Mouse (Mus musculus): ENCODE results near the gene Fat2. TPM values are rescaled to one million over a fixed set of nuclear protein-coding genes. Genes with fewer than 3 reads are reported as not detected.

Gene Fat2
- total RNA-seq, 2 experiments from 2014 or later = not detected

GRCm38 (mm10) chr11:55334063-55334462, 2.3 kb downstream of the Fat2 start:
- ATAC-seq (ENCODE audit: poor library complexity, severe bottlenecking) = no peak

DNA sequence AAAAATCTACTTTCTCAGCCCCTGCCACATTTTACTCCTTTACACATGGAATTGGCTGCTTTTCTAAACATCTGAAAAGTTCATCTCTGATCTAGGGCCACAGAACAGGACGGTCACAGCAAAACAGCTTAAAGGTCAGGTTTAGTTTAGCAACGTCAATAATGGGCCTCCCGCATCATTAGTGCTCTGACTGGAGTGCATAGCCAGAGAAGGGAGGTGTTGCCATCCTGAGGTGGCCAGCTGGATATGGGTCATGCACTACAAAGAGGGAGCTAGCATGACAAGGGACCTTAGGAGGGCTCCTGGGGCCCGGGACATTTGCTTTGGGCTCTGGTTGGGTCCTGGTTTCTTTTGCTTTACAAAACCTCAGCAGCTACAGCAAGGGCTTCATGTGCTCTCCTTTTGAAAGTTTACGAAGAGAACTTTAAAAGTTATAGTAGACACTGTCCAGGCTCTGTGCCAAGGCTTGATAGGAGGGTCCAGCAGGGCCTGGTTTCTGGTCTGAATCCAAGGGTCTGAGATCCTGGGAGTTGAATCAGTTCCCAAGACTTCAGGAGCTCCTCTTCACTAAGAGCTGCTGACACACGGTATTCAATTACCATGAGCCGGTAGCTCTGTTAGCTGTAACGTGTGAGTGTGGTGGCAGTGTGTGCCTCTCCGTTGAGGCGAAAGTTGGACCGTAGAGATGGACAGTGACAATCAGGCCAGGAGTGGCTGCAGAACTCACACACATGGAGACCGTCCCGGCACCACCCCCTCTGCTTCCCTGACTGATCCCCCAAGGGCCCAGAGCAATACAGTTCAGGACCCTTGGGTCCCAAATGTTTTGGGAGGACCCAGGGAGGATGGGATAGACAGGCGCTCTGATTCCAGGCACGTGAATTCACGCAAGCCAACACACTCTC, 6.2 kb downstream of the Fat2 start:
- ATAC-seq (ENCODE audit: poor library complexity, severe bottlenecking) = no peak

GRCm38 (mm10) chr11:55327558-55328409, 8.6 kb downstream of the Fat2 start:
- no peak for ATAC-seq (ENCODE audit: poor library complexity, severe bottlenecking)

GRCm38 (mm10) chr11:55327111-55327510, 9.3 kb downstream of the Fat2 start:
- no peak for ATAC-seq (ENCODE audit: poor library complexity, severe bottlenecking)

GRCm38 (mm10) chr11:55326211-55326610, 10.2 kb downstream of the Fat2 start:
- no peak for ATAC-seq (ENCODE audit: poor library complexity, severe bottlenecking)

DNA sequence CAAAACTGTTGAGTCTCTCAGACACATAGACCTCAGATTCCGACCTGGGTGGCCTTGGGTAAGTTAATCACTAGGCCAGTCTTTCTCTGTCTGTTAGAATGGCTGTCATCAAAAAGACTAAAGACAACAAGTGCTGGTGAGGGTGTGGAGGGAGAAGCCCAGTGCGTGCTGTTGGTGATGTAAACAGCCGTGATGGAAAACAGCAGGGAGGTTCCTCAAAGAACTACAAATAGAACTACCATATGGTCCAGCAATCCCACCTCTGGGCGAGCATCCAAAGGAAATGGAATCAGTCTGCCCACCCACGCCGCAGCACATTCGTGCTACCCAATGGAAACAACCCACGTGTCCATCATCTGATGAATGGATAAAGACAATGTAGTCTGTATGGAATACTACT, 12.5 kb downstream of the Fat2 start:
- ATAC-seq (ENCODE audit: poor library complexity, severe bottlenecking) = no peak

- ATAC-seq (ENCODE audit: poor library complexity, severe bottlenecking) = no peak
Measured at GRCm38 (mm10) chr11:55320990-55321389, 15.4 kb downstream of the Fat2 start.

DNA sequence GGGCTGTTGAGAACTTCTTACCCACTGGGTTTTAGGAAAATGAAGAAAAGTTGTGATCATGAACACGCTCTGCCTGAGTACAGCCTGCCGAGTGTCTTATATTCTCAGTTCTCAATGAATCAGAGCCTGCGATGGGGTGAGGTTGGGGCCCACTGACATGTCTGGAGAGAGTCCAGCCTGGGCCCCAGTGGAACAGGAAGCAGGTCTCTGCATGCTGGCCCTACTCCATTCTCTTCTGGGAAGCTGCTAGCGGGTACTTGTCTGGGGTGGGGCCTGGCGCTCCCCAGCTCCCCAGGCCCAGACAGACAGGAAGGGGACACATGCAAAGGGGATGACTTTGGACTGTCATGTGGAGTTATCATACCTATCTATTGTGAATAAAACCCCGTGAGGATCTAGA, 20.4 kb downstream of the Fat2 start:
- no peak for ATAC-seq (ENCODE audit: poor library complexity, severe bottlenecking)

GRCm38 (mm10) chr11:55314704-55315047, 21.7 kb downstream of the Fat2 start:
- no peak for ATAC-seq (ENCODE audit: poor library complexity, severe bottlenecking)

DNA sequence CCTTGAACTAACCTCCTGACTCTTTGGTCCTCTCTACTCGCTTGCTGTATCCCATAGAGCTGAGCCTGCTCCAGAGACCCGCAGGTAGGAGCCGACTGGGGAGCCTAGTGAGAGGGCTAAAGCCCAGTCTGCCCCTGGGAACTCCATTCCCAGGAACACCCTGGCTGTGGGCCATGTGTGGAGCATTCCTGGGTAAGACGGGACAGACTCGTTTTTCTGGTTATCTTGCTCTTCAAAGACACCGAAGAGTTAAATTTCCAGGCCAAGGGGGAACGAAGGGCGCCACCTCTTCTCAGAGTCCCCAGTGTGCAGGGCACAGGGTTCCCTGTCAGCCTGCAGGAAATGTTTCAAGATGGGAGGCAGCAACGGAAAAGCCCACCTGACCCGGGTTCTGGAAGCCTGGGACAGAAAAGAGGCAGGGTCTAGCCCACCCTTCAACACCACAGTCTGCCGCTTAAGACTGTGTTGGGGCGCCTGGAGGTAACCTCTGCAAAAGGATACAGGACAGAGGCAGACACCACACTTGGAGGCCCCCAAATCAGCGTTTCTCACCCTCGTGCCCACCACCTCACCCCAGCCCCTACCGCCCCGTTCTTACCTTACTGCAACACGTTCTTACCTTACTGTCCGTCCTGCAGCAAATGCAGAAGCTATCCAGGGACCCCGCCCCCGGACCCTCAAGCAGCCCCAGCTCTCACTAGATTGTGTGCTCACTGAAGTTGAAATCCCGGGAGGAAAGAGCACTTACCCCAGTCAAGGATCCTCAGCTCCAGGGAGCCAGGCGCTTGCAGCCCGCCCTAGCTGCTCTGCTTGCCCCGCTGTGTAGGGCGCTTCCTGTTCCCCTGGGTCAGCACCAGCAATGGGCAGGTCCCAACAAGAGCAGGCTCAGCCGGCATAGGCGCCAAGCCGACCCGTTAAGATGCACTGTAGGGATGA, 22.3 kb downstream of the Fat2 start:
- ATAC-seq (ENCODE audit: poor library complexity, severe bottlenecking) = no peak

DNA sequence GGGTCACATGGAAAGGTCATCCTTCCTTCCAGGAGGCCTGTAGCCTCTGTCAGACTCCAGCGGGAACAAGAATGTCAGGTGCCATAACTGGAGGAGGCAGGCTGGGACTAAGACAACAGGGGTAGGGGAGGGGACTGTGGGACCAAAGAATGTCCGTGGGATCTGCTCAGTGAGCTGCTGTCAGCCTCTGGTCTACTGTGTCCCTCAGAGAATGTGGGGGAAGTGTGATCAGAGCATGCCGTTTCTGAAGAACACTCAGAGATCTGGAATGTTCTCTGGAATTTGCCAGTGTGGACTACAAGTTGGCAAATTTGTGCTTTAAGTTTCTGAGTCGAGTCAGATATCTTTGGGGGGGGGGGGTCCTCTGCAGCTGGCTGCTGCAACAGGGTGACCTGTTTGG, 34.0 kb downstream of the Fat2 start:
- ATAC-seq (ENCODE audit: poor library complexity, severe bottlenecking) = no peak

DNA sequence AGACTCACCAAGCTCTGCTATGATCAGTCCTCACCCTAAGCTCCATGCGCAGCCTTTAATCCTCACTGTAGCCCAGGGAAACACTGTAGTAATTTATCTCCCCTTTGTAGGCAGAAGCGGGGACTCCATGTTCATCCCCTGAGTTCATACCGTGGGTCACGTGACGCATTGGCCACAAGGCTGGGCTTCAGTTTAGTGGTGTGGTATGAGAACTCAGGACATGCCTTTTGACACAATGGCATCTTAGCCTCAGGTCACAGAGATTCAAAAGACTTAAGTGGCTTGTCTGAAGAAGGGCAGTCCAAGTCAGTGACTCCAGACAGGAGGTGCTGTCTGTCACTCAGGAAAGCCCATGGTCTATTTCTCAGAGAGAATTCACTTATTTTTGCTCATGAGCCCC, 43.2 kb downstream of the Fat2 start:
- ATAC-seq (ENCODE audit: poor library complexity, severe bottlenecking) = no peak

GRCm38 (mm10) chr11:55291901-55292300, 44.5 kb downstream of the Fat2 start:
- ATAC-seq (ENCODE audit: poor library complexity, severe bottlenecking) = no peak

- no peak for ATAC-seq (ENCODE audit: poor library complexity, severe bottlenecking)
Measured at GRCm38 (mm10) chr11:55289851-55290391, 46.4 kb downstream of the Fat2 start.

DNA sequence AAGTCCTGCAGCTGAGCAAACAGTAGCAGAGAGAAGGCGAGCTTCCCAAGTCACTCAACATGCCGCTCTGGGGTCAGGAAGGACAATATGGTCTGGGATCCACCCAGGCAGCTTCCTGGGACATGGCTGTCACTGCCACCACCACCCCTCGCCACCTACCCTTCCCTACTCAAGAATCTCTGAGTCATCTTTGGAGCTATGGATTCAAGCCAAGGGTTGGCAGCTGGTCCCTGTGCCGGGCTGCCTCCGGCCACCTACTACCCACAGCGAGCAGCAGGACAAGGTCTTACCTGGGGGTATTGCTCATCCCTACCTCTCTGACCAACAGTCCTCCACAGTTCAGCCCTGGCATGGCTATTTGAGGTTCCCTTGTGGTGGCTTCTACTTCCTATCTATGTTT, 61.6 kb downstream of the Fat2 start:
- no peak for ATAC-seq (ENCODE audit: poor library complexity, severe bottlenecking)

DNA sequence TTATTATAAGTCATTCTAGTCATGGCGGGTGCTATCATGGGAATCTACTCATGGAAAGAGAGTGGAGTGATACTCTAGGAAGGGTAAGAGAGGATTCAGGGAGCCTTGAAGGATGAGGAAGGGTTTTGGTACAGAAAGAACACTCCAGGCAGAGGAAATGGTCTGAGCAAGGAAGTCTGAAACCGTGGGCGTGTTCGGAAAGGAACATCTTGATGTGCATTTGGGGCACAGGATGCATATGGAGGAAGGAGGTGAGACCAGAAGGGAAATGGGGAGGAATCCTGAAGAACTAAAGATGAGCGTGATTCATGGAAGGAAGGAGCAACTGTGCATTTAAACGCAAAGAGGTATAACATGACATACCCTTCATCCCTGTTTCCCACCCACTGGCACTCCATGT, 67.8 kb downstream of the Fat2 start:
- ATAC-seq (ENCODE audit: poor library complexity, severe bottlenecking) = no peak

GRCm38 (mm10) chr11:55265647-55266046, 70.7 kb downstream of the Fat2 start:
- ATAC-seq (ENCODE audit: poor library complexity, severe bottlenecking) = no peak

- ATAC-seq (ENCODE audit: poor library complexity, severe bottlenecking) = no peak
Measured at GRCm38 (mm10) chr11:55264318-55264717, 72.0 kb downstream of the Fat2 start.

GRCm38 (mm10) chr11:55262000-55262399, 74.4 kb downstream of the Fat2 start:
- ATAC-seq (ENCODE audit: poor library complexity, severe bottlenecking) = no peak

DNA sequence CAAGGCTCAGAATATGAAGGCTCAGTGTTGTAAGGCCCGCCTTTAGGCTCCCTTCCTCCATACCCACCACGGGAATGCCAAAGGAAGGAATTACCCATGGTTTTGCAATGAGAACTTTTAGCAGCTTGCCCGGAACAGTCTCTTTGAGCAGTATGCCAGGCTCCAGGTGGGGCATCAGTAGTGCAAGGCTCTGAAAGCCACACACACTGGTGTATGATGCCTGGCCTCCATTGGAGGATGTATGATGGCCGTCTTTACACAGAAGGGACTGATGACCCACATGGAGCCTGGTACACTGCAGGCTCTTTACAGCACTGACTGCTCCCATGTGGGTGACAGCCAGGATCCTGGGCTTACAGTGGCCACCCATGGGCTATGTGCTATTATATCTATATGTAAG, 75.3 kb downstream of the Fat2 start:
- ATAC-seq (ENCODE audit: poor library complexity, severe bottlenecking) = no peak

DNA sequence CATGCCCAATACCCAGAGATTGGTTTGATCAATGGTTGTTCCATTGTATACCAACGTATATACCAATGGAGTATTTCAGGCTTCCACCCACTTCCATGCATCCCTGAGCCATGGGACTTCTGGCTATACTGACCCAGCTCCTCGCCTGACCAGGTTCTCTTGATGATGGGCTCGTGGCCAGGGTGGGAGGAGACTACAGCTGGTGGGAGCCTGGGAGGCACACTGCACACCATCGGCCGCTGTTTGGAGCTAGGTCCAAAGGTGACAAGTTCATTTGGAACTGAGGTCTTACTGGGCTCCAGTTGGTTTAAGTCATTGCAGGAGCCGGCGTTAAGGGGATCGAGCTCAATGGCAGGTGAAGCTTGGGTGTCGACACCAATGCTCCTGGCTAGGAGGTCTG, 83.0 kb downstream of the Fat2 start:
- ATAC-seq (ENCODE audit: poor library complexity, severe bottlenecking) = no peak

Data from megakaryocyte, adult 5-6 weeks (primary cell).